Mouse (Mus musculus): ENCODE results near the gene Galnt16.

Gene Galnt16

DNA sequence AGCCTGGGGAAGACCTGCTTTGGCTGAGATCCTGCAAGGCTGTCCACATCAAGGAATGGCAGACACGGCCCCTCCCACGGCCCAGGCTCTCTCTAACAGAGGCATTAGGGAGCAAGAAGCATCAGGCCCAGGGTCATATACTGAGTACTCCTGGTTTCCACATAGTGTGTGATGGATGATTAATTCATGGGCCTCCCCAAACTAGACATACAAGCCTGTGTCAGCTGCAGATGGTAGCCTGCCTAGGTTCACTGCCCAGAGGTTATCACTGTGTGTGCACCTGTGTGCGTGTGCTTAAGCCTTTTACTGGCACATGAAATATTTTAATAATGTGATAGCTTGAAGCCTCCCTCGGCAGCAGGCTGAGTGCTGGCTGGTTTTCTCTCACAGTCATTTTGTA lies 77.9 kb downstream of the Galnt16 start:
- no peak for DNase-seq (ENCODE audit: low read depth, low spot score)

DNA sequence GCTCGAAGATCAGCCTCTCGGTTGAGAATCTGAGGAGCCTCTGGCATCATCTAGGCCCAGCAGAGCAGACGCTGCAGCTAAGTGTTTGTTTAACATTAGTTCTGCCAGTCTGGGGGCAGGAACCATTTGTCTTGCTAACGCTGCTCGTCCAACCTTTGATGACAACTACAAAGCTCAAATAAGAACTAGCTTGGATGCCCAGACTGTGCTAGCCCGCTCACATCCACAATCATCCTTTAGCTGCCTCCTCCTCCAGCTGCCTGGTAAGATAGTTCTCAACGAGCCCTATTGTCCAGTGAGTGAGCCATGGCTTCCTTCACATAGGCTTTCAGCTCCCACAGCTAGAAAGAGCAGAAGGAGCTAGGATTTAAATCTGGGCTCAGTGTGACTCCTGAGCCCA lies 80.2 kb downstream of the Galnt16 start:
- no peak for DNase-seq (ENCODE audit: low read depth, low spot score)

DNA sequence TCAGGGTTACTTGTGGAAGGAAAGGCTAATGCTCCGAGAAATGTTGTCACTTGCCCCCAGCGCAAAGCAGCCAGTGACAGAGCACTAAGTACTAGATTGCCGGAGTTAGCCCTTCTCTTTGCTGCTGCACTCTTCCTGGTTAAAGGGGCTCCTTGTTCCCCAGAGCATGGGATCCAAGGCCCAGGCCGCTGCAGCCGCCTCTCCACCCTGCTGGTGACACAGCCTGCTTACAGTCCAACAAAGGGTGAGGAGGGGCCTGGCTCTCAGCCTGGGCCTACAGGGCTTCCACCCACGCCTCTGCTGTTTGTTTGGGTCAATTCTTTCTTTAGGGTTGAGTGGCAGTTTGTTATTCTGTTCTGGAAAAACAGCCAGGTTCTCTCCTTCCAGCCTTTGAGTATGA lies 80.7 kb downstream of the Galnt16 start:
- DNase-seq (ENCODE audit: low read depth, low spot score): peak; percentile 55

DNA sequence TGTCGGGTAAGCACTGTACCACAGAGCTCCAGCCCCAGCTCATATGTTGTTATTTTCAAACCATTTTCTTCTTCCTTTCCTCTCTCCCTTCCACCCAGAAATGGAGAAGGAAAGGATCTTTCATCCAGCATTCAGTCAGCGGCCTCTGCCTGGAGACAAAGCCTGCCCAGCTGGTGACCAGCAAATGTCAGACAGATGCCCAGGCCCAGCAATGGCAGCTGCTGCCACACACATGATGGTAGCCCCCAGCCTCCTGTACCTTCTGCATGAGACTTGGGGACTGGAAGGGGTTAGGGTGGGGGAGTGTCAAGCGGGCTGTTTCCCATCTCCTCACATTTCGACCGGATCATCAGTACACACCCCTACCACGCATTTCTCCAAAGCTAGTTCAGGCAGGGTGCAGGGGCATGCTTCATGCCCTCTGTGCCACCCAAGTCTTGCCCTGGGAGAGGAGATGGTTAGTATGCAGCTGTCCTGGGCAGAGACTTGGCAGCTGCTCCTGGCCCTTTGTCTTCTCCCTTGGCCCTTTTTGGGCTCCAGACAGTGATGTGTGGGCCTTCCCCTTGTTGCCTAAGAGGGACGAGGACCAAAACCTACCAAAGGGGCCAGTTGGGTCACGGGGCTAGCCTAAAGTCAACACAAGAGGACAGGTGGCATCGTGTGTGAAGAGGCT lies 83.7 kb downstream of the Galnt16 start:
- no peak for DNase-seq (ENCODE audit: low read depth, low spot score)

DNA sequence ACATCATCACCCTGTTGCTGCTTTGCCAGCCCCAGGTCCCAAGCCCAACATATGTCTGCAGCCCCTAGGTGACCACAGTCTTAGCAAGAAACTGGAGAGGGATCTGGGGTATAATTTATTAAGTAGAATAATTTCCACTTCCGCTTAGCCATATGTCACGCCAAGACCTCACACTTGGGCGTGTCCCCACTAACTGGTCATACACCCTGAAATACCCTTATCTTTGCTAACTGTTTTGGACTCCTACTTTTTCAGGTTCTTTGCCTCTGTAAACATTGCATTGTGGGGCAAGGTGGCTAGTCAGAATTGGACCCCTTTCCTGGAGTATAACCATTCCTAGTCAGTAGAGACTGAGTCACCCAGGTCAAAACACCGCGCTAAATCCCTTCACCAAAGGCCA lies 84.4 kb downstream of the Galnt16 start:
- no peak for DNase-seq (ENCODE audit: low read depth, low spot score)

DNA sequence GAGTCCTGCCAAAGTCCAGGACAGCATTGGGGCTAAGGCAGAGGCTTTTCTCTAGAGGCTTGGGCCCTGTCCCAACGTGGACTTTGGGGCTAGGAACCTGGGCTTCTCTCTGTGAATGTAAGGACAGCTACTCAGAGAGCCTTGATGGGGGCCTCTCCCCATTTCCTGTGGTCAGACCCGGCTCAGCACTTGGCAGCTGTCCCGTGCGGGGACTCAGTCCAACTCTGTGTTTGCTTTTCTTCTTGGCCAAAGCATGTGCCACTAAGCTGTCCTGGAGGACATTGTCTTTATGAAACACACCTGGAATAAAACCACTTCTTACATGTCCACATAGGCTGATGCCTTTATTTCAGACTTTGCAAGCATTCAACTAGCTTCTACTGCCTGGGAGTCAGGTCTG lies 85.5 kb downstream of the Galnt16 start:
- peak; percentile 66 for DNase-seq (ENCODE audit: low read depth, low spot score)

DNA sequence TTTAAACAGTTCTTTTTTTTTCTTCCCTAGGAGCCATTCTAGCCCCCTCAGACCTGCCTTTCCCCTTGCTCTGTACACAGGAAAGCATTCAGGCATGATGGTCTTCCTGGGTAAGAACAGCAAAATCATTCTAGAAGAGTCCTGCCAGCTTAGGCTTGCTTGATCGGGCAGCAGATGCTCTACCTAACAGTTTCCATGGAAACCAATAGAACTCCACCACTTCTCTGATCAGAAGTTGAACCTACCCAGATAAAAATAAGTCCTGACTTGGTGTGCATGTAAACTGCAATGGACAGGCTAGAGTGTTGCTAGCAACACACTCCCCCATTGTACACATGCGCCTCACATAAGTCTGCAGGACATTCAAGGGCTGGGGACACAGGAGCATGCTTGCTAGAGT lies 86.1 kb downstream of the Galnt16 start:
- DNase-seq (ENCODE audit: low read depth, low spot score): no peak

DNA sequence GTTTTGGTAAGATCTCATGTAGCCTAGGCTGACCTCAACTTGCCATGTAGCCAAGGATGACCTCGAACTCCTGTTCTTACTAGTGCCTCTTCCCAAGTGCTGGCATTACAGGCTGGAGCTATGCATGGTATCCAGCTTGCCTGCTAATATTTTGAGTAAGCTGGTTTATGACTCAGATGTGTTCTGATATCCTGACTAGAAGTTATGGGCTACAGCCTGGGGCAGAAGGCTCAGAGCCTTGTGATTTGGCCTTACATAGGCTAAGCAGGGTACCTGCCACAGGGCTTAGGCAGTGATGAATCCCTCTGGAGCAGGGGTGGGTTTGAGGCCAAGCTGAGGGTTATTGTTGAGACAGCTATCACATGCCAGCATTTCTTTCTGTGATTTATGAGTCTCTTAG lies 90.5 kb downstream of the Galnt16 start:
- DNase-seq (ENCODE audit: low read depth, low spot score): peak; percentile 74

DNA sequence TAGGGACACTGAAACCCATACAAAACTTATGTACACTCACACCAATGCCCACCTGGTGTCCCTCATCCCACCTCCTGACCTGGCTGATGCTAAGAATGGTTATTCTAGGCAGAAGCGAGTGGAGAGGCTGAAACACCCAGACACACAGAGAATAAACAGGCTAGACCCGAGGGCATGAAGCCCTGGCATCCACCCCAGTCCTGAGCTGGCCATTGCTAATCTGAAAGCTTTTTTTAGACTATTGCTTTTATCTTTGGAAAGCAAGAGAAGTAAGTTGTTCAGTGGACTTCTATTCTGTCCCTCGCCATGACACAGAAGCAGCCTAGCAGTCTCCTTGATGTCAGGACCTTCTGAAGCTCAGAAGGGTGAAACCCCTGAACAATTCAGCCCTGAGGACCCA lies 91.9 kb downstream of the Galnt16 start:
- peak; percentile 61 for DNase-seq (ENCODE audit: low read depth, low spot score)

DNA sequence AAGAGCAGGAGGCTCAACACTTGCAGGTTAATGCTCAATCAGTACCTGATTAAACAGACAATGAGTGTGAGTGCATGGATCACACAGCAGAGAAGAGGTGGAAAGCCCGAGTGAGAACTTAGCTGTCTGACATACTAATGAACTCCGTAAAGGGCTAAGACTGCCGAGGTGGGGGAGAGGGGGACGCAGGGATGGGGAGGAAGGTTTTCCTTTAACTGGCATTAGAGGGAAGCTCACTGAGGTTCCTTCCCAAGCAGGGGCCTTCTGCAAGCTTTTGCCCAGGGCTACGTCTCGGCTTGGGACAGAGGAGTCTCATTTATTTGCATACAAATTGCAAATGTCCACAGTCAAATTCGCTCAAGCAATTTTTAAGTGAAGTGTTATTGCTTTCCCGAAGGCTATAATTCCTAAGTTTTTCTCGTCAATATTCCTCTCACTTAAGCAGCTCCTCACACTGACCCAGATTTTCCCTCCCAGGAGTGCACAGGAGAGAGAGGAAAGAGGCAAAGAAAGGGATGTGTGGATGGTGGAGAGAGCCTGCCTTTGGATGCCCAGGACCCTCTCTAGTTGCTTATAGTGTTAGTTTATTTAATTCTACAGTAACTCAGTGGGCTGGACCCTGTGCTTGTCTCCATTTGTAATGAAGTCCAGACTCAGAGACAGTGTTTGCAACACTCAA lies 94.2 kb downstream of the Galnt16 start:
- no peak for DNase-seq (ENCODE audit: low read depth, low spot score)

DNA sequence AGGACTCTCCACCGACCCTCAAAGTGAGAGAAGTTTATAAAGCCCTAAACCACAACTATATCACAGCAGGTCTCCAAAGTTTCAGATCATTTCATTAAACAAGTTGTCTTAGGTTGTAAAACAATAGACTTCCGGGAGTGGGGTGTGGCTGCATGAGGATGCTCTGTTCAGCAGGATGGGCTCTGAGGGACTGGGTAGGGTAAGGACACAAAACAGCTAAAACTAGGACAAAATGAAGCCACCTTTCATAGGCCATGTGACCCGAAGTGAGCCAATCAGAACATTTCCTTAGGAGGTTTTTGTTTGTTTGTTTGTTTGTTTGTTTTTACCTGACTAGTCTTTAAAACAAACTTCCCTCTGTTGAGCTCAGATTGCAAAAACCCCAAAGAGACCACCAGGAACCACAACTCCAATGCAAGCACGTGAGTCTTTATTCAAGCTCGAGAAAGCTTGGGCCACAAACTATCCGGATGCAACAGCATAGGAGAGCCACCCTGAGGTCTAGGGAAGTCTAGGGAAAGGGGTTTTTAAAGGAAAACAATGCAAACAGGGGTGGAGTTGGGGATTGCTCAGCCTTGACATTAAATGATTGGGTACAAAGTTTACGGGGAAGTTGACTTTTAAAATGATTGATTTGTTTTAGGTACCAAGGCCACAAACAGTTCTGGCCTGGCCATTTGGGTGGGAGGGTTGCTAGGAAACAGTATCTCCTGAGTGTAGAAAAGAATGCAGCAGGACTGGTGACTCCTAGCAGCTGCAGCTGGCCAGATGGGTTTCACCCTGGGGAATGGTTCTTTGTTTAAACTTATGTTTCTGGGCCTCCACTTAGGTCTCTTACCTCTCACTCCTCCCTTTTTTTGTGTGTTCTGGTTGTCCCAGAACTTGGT lies 97.5 kb downstream of the Galnt16 start:
- peak; percentile 37 for DNase-seq (ENCODE audit: low read depth, low spot score)

DNA sequence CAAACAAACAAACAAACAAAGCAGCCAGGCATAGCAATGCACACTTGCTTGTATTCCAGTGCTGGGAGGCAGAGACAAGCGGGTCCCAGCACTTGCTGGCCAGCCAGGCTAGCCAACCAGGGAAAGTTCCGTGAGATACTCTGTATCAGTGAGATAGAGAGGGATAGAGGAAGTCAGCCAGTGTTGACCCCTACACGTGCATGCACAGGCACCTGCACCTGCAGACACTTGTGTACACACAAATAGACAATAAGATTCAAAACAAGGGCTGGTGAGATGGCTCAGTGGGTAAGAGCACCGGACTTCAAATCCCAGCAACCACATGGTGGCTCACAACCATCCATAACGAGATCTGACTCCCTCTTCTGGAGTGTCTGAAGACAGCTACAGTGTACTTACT lies 102.4 kb downstream of the Galnt16 start:
- DNase-seq (ENCODE audit: low read depth, low spot score): no peak

DNA sequence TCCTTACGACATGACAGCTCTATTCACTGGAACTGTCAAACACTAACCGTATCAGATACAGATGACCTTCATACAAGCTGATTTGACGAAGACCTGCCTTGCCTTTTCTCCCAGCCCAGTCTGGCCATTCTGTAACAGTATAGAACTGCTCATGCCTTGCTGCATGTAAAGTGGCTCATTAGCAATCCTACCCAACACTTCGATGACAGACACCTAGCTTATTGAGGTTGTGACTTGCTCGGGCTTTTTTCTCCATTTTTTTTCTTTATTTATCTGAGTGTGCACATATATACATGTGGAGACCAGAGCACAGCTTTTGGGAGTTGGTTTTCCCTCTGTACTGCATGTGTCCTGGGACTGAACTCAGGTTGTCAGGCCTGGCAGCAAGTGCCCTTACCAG lies 113.7 kb downstream of the Galnt16 start:
- no peak for DNase-seq (ENCODE audit: low read depth, low spot score)

DNA sequence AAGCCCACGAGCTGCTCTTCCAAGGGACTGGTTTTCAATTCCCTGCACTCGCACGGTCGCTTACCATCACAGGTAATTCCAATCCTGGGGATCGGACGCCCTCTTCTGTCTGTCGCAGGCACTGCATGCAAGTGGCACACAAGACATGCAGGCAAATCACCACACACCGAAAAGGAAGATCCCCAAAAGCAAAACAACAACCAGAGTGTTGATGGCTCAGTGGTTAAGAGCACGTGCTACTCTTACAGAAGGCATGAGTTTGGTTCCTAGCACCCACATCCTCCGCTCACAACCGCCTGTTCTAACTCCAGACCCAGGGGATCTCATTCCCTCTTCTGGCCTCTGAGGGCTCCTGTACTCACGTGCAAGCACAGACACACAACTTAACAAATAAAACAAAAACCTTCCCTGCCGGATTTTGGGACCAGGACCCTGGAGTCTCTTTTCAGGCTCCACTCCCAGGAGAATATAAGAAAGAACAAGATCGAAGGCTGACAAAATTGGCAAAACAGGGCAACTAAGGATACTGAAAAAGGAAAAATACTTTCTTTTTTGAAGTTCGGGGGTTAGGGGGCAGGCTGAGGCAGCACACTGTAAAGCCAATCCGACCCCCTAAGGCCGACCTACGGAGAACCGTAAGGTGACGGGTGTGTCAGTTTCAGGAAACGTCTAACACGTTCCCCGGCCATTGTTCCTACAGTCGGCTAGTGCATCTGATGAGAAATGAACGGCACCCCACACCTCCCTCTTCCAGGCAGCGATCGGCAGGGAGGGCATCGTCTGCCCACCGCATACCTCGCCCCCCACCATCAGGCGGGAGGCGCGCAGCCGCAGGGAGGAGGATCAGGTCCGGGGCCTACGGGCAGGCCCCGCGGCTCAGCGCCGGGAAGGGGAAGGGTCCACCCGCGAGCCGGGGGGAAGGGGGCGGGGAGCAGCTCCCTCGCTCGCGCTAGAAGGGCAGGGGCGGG lies 124.9 kb downstream of the Galnt16 start:
- peak; percentile 79 for DNase-seq (ENCODE audit: low read depth, low spot score)

DNA sequence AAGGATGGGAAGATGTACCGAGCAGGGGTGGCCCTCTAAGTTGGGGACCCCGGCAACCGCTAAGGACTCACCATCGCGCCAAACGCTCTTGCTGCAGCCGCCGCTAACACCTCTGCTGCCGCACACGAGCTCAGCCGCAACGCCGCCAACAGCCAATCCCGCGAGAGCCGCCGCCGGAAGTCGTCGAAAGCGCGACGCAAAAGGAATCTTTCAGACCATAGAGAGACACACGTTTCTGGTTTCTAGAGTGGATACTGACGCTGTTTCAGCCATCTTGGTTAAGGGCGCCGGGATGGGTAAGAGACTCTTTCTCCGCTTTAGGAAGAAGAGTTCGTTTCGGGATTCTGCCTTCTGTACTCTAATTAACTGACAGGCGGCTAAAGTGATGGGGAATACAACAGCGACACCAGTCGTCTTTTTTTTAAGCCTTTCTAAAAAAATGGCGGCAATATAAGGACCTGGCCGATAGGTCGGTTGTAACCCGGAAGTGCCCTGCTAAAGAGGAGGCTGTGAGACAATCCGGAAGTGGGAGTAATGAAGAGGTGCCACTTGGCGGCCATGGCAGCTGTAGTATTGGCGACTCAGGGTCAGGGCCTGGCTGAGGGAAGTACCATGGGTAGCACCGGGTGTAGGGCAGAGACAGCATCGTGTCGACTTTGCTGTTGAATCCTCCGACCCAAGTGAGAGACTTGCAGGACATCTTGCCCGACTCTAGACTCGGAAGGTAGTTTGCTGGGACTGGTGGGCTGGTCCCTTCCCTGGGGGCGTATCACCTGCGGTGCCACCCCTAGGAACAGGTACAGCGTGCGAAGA lies 125.8 kb downstream of the Galnt16 start, which contains the start of the genes Slc39a9 and Erh:
Gene Slc39a9 (plus strand): TSS at position 191 of the 813 bp plus-strand sequence.
Gene Erh (minus strand): TSS at position 649 of the 813 bp plus-strand sequence.
- DNase-seq (ENCODE audit: low read depth, low spot score): peak; percentile 96

DNA sequence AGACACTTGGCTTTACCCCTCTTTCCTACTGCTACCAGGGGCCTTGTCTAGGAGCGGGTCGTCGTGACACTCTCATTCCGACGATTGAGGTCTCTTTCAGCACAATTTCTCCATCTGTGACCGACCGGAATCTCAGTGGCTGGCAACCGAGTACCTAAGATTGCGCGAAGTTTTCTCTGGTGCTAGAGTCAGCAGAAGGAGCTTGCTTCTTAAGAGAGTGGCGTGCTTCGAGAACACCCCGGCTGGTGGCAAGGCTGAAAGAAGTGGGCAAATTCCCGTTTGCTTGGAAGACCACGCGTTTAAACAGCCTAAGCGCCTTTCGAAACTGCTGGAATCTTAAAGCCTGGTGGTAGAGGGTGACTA lies 126.4 kb downstream of the Galnt16 start:
- peak; percentile 45 for DNase-seq (ENCODE audit: low read depth, low spot score)

DNA sequence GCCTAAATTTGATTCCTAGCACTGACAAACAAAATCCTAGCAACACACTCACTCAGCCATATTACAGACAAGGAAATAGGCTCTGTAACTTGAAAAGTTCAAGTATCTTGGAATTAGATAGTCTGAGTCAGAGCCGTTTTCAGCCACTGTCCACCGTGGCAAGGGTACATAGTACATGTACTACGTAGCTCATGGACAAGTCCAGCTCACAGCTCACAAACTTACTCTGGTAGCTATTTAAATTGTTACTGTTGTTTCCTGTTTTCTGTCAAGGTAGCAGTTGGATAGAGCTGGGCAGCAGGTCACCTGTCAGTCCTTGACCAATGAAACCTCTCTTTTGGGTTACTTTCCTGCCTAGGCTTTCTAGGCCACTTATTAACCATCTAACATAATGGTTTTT lies 128.3 kb downstream of the Galnt16 start:
- DNase-seq (ENCODE audit: low read depth, low spot score): no peak

DNA sequence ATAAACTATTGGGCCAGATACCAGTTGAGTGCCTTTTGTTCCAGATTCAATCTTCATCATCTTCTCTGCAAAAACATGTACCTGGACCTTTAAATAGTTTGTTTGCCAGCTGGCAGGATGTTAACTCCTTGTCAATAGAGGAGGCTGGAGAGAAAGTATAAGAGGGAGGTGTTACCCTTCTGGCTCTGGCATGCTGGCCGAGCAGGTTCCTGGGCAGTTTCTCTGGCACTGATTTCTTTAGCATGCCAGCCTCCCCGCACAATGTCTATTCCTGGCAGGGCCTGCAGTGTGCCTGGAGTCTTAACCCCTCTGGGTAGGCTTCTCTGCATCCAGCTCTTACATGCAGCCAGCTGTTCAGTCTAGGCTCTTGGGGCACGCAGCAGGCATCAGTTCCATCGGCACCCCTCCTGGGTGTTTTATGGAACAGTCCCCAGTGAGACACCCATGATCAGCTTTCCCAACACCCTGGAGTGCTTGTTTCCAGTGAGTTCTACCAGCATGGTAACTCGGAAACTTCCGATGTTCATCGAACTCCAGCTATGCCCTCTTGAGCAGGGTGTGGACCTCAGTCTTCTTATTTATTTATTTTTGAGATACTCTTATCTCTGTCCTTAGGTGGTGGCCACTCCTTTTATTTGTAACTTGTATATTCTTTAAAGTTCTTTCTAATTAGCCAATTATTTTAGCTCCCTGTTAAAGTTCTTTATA lies 136.0 kb downstream of the Galnt16 start:
- DNase-seq (ENCODE audit: low read depth, low spot score): no peak

DNA sequence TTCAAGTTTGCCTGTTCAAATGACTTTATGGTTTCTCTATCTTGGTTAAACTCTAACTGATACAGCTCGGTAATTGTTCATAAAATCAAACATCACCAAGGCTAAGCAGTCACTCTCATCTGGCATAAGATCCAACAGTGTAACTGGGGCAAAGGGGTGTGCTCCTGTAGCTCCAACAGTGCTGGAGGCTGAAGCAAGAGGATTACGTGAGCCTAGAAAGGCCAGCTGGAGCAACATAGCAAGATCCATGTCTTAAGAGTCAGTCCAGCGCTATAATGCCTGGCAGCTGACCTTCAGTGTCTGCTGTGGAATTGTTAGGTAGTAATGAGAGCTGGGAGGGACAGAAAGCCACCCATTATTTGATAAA lies 136.6 kb downstream of the Galnt16 start:
- no peak for DNase-seq (ENCODE audit: low read depth, low spot score)

DNA sequence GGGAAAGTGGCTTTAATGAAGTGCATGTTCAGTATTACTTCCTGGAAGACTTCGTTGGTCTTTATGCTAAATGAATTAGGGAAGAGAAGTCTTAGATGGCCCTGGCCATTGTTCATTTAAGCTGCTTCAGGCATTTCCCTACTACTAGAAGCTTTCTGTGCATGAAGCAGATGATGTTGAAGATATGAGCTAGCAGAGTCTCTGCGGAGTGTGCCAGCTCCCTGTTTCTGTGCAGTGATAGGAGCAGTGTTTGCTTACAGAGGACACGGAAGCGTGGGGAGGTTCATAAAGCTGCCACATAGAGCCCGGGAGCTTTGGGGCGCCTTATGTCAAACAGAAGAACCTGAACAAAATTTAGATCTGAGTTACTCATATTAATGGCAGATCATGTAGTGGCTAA lies 140.6 kb downstream of the Galnt16 start:
- DNase-seq (ENCODE audit: low read depth, low spot score): no peak
